Mouse (Mus musculus): ENCODE results near the gene Slc46a1. TPM values are rescaled to one million over a fixed set of nuclear protein-coding genes. Genes with fewer than 3 reads are reported as not detected.

Slc46a1 gene
- polyA plus RNA-seq, 1 experiment from 2014 or later: 20.5 TPM

DNA sequence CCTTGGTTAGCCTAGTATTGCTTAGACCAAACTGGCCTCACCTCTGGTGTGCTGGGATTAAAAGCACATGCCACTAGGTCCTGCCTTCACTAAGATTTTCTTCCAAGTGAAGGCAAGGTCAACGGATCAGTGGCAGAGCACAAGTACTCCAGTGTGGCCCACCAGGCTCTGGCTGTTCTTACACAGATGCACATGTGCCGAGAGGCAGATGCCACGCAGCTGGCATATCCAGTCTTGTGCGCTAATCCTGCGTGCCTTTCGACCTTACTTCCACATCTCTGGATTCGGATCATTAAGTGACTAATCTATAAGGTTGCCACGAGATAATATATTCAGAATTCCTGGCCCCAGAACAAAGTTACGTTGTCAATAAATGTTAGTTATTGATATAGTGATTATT lies 381 bp upstream of the Slc46a1 start:
- Histone ChIP-seq H3K27me3 (ENCODE audit: control insufficient read depth, insufficient read depth, low read length) (no peaks in the 10 kb centered on the region), H3K4me1 (ENCODE audit: control insufficient read depth, insufficient read depth, low read length) (peaks cover 11% of the 10 kb centered on the region), H3K36me3 (ENCODE audit: control insufficient read depth, insufficient read depth, low read length) (no peaks in the 10 kb centered on the region), H3K9ac (ENCODE audit: low read length) (peak overlapping the region; percentile 91), H3K4me2 (peak overlapping the region; percentile 90), H3K27ac (ENCODE audit: low read depth, low read length) (no peak overlapping the region), H3K4me3 (ENCODE audit: low read depth, low read length) (peak overlapping the region; percentile 73), H3K9me3 (ENCODE audit: control insufficient read depth, low read length) (no peaks in the 10 kb centered on the region)
- DNase-seq (ENCODE audit: low spot score, missing footprints): no peak
- peak; percentile 66 for ATAC-seq (ENCODE audit: low FRiP score)
- 35% methylated on average over 9 of the region's 9 CpGs for WGBS

DNA sequence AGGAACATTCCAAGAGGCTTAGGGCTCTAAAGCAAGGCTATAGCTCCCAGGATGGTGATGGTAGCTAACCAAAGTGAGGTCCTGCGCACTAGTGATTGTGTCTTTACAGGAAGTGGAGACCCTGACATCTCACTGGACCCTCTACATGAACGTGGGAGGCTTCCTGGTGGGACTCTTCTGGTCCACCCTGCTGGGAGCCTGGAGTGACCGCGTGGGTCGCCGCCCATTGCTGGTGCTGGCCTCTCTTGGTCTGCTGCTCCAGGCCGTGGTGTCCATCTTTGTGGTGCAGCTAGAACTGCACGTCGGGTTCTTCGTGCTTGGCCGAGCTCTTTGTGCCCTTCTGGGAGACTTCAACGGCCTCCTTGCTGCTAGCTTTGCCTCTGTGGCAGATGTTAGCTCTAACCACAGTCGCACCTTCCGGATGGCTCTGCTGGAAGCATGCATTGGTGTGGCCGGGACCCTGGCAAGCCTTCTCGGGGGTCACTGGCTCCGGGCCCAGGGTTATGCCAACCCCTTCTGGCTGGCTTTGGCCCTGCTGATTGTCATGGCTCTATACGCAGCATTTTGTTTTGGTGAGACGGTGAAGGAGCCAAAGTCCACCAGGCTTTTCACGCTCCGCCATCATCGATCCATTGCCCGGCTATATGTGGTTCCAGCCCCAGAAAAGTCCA lies 880 bp downstream of the Slc46a1 start:
- Histone ChIP-seq H3K4me3 (ENCODE audit: low read depth, low read length) (peak overlapping the region; percentile 73), H3K27ac (ENCODE audit: low read depth, low read length) (no peak overlapping the region), H3K36me3 (ENCODE audit: control insufficient read depth, insufficient read depth, low read length) (no peaks in the 10 kb centered on the region), H3K9ac (ENCODE audit: low read length) (peak overlapping the region; percentile 91), H3K4me1 (ENCODE audit: control insufficient read depth, insufficient read depth, low read length) (peaks cover 11% of the 10 kb centered on the region), H3K4me2 (peak overlapping the region; percentile 90), H3K9me3 (ENCODE audit: control insufficient read depth, low read length) (no peaks in the 10 kb centered on the region), H3K27me3 (ENCODE audit: control insufficient read depth, insufficient read depth, low read length) (no peaks in the 10 kb centered on the region)
- DNase-seq (ENCODE audit: low spot score, missing footprints) (peak; percentile 84), ATAC-seq (ENCODE audit: low FRiP score) (peak; percentile 21; the same call in 1 of the 2 replicates)
- WGBS: 56% methylated on average over 23 of the region's 23 CpGs

DNA sequence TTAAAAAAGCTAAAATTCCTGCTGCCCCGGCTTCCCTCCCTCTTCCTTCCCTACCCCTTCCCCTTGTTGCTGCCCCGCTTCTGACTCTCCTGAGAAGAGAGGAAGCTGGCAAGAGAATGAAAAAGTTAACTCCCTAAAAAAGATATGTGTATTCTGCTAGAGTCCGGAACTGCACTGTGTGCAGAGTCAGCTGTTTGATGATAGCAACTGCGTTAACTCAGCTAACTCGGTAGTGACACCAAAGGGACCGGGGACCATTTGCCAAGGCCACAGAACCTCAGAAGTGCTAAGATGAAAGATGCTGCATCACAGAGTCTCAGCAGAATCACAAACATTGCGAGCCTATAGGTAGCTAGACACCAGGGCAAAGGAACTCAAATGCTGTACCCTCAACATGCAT lies 2.0 kb downstream of the Slc46a1 start:
- H3K27ac ChIP-seq (ENCODE audit: low read depth, low read length): no peak overlapping the region
- ATAC-seq (ENCODE audit: low FRiP score) (no peak), DNase-seq (ENCODE audit: low spot score, missing footprints) (no peak)
- no peaks in the 10 kb centered on the region for H3K36me3 ChIP-seq (ENCODE audit: control insufficient read depth, insufficient read depth, low read length)
- H3K4me2 ChIP-seq: no peak overlapping the region
- no peak overlapping the region for H3K4me3 ChIP-seq (ENCODE audit: low read depth, low read length)
- no peaks in the 10 kb centered on the region for H3K9me3 ChIP-seq (ENCODE audit: control insufficient read depth, low read length)
- H3K4me1 ChIP-seq (ENCODE audit: control insufficient read depth, insufficient read depth, low read length): peaks cover 11% of the 10 kb centered on the region
- no peak overlapping the region for H3K9ac ChIP-seq (ENCODE audit: low read length)
- H3K27me3 ChIP-seq (ENCODE audit: control insufficient read depth, insufficient read depth, low read length): no peaks in the 10 kb centered on the region
- WGBS: 95% methylated on average over 7 of the region's 7 CpGs

DNA sequence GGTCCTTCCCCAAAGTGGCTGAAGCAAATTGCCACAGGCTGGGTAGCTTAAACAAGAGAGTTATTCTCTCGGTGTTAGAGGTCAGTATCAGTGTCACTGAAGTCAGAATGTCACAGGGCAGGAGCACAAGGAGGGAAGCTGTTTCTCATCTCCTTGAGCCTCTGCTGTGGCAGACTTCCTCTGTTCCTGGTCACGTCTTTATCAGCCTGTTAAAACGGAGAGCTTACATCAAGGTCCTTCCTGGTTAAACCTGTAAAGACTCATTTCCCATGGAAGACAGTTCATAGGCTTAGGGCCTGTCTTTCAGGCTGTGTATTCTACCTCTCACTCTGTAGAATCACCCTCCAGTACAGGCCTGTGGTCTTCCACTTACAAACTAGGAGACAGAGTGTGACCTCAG lies 2.4 kb downstream of the Slc46a1 start:
- Histone ChIP-seq H3K27me3 (ENCODE audit: control insufficient read depth, insufficient read depth, low read length) (no peaks in the 10 kb centered on the region), H3K4me3 (ENCODE audit: low read depth, low read length) (no peak overlapping the region), H3K4me1 (ENCODE audit: control insufficient read depth, insufficient read depth, low read length) (peaks cover 11% of the 10 kb centered on the region), H3K4me2 (no peak overlapping the region), H3K36me3 (ENCODE audit: control insufficient read depth, insufficient read depth, low read length) (no peaks in the 10 kb centered on the region), H3K9ac (ENCODE audit: low read length) (no peak overlapping the region), H3K27ac (ENCODE audit: low read depth, low read length) (no peak overlapping the region), H3K9me3 (ENCODE audit: control insufficient read depth, low read length) (no peaks in the 10 kb centered on the region)
- 73% methylated on average over 3 of the region's 3 CpGs for WGBS
- no peak for DNase-seq (ENCODE audit: low spot score, missing footprints)
- ATAC-seq (ENCODE audit: low FRiP score): no peak

DNA sequence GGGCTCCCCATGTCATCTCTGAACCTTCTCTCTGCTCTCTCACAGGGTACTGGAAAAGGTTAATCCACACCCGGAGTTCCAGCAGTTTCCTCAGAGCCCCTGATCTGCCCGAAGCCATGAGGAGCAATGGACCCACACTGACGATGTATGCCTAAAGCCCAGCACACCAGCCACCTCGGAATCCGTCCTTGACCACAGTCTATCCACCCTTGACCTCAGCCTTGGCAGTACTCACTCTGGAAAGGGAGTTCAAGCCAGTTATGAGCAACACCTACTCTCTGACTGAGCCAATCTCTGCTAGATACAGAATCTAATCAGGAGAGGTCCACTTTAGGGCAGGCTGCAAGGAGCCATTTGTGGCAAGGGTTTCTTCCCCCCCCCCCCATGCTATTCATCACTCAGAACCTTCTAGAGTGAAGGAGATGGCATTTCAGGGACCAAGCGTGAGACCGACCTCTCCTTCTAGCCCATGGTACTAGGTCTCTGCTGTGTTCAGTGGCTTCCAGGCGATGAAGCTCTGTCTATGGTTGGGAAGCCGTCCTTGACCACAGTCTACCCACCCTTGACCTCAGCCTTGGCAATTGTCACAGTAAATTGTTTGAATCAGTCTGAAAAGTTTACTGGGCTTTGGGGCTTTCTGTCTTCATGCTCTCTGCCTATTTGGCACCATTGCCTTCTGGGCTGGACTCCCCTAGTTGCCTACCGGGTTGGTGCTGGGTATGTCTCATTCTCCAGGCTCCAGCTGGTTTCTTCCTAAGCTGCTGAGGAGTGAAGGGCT lies 6.0 kb downstream of the Slc46a1 start:
- Histone ChIP-seq H3K4me1 (ENCODE audit: control insufficient read depth, insufficient read depth, low read length) (peaks cover 1% of the 10 kb centered on the region), H3K4me2 (no peak overlapping the region), H3K27me3 (ENCODE audit: control insufficient read depth, insufficient read depth, low read length) (no peaks in the 10 kb centered on the region), H3K9me3 (ENCODE audit: control insufficient read depth, low read length) (no peaks in the 10 kb centered on the region), H3K4me3 (ENCODE audit: low read depth, low read length) (no peak overlapping the region), H3K27ac (ENCODE audit: low read depth, low read length) (no peak overlapping the region), H3K36me3 (ENCODE audit: control insufficient read depth, insufficient read depth, low read length) (no peaks in the 10 kb centered on the region), H3K9ac (ENCODE audit: low read length) (no peak overlapping the region)
- DNase-seq (ENCODE audit: low spot score, missing footprints) (no peak), ATAC-seq (ENCODE audit: low FRiP score) (no peak)
- 93% methylated on average over 10 of the region's 10 CpGs for WGBS

DNA sequence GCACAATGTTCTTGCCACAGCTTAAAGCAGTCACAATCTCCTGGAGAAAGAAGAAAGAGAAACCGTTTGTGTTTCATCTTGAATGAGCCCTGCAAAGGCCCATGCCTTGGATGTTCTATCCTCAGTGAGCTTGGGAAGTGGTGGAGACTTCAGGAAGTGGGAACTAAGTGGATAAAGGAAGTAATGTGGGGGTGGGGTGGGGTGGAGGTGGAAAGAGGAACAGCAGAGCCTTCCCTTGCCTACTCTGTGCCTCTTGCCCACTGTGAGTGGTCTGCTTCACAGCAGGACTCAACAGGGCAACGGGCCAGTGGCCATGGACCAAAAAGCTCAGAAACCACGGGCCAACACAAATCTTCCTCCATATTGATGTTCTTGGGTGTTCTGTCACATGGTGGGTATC lies 9.8 kb downstream of the Slc46a1 start:
- ATAC-seq (ENCODE audit: low FRiP score): no peak
- no peak for DNase-seq (ENCODE audit: low spot score, missing footprints)
- no peak overlapping the region for H3K4me2 ChIP-seq
- no peaks in the 10 kb centered on the region for H3K4me1 ChIP-seq (ENCODE audit: control insufficient read depth, insufficient read depth, low read length)
- H3K9me3 ChIP-seq (ENCODE audit: control insufficient read depth, low read length): no peaks in the 10 kb centered on the region
- H3K4me3 ChIP-seq (ENCODE audit: low read depth, low read length): no peak overlapping the region
- H3K27me3 ChIP-seq (ENCODE audit: control insufficient read depth, insufficient read depth, low read length): no peaks in the 10 kb centered on the region
- WGBS: 96% methylated on average over 3 of the region's 3 CpGs
- H3K9ac ChIP-seq (ENCODE audit: low read length): no peak overlapping the region
- H3K27ac ChIP-seq (ENCODE audit: low read depth, low read length): no peak overlapping the region
- no peaks in the 10 kb centered on the region for H3K36me3 ChIP-seq (ENCODE audit: control insufficient read depth, insufficient read depth, low read length)

DNA sequence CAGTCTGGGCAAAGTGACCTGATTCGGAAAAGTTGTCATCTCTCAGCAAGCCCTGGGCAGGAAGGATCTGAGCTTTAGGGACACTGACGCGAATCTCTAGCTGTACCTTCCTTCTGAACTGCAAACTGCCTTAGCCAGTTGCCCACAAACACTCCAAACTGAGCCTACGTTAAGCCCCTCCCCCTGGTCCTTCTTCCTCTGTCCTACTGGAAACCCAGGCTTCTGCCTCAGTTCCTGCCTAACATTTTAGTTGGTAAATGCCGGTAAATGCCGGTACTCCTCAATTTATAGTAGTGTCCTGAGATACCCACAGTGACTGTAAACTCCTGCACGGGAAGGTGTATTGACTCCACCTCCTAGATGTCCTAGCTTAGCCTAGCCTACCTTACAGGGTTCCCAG lies 18.1 kb downstream of the Slc46a1 start:
- ATAC-seq (ENCODE audit: low FRiP score) (no peak), DNase-seq (ENCODE audit: low spot score, missing footprints) (no peak)
- peaks cover 15% of the 10 kb centered on the region for H3K27me3 ChIP-seq (ENCODE audit: control insufficient read depth, insufficient read depth, low read length)
- no peak overlapping the region for H3K4me2 ChIP-seq
- no peaks in the 10 kb centered on the region; the same call in 1 of the 2 replicates for H3K4me1 ChIP-seq (ENCODE audit: control insufficient read depth, insufficient read depth, low read length)
- H3K4me3 ChIP-seq (ENCODE audit: low read depth, low read length): no peak overlapping the region
- 75% methylated on average over 7 of the region's 7 CpGs for WGBS
- no peak overlapping the region for H3K27ac ChIP-seq (ENCODE audit: low read depth, low read length)
- no peaks in the 10 kb centered on the region; the same call in 1 of the 2 replicates for H3K36me3 ChIP-seq (ENCODE audit: control insufficient read depth, insufficient read depth, low read length)
- no peaks in the 10 kb centered on the region for H3K9me3 ChIP-seq (ENCODE audit: control insufficient read depth, low read length)
- no peak overlapping the region for H3K9ac ChIP-seq (ENCODE audit: low read length)

DNA sequence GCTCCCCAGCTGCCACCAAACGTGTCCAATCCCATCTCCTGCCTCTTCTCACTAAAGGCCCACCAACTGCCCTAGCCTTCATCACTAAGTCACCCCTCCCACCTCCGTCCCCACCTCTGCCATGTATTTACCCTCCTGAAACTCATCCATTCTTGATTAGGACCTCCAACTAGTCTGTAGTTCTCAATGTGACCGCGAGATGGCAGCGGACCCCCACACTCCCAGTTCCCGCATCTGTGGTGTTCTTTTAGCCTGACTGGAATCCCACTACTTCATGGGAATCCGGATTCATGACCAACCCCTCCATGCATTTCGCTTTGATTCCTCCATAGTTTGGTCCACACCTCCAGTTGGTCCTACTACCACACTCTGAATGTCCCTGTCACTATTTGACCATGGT lies 22.7 kb downstream of the Slc46a1 start:
- H3K36me3 ChIP-seq (ENCODE audit: control insufficient read depth, insufficient read depth, low read length): no peaks in the 10 kb centered on the region; the same call in 1 of the 2 replicates
- no peak overlapping the region for H3K4me3 ChIP-seq (ENCODE audit: low read depth, low read length)
- ATAC-seq (ENCODE audit: low FRiP score) (no peak), DNase-seq (ENCODE audit: low spot score, missing footprints) (peak; percentile 99)
- 5% methylated on average over 8 of the region's 8 CpGs for WGBS
- H3K27me3 ChIP-seq (ENCODE audit: control insufficient read depth, insufficient read depth, low read length): peaks cover 36% of the 10 kb centered on the region
- H3K27ac ChIP-seq (ENCODE audit: low read depth, low read length): no peak overlapping the region
- H3K4me1 ChIP-seq (ENCODE audit: control insufficient read depth, insufficient read depth, low read length): peaks cover 9% of the 10 kb centered on the region
- H3K4me2 ChIP-seq: no peak overlapping the region
- no peak overlapping the region for H3K9ac ChIP-seq (ENCODE audit: low read length)
- H3K9me3 ChIP-seq (ENCODE audit: control insufficient read depth, low read length): no peaks in the 10 kb centered on the region

DNA sequence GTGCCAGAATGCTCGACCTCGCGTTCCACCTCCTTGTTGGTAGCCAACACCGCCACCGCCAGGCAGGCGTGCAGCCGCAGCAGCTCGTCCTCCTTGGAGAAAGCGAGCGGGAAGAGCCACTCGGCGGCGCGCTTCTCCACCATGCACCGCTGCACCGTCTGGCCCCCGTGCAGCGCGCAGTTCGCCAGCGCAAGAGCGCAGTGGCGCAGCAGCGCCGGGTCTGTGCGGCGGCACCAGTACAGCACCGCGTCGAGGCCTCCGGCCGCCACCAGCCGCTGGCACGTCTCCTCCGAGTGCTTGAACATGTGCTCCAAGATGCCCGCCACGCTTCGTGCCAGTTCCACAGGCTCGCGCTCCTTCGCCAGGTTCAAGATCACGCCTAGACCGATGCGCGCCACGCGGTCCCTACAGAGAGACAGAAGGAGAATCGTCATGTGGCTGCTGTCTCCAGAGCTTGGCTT lies 25.3 kb downstream of the Slc46a1 start:
- no peak overlapping the region for H3K27ac ChIP-seq (ENCODE audit: low read depth, low read length)
- H3K4me2 ChIP-seq: peak overlapping the region; percentile 46
- H3K4me3 ChIP-seq (ENCODE audit: low read depth, low read length): peak overlapping the region; percentile 20; the same call in 1 of the 2 replicates
- no peaks in the 10 kb centered on the region for H3K9me3 ChIP-seq (ENCODE audit: control insufficient read depth, low read length)
- peak; percentile 94 for DNase-seq (ENCODE audit: low spot score, missing footprints)
- 10% methylated on average over 48 of the region's 48 CpGs for WGBS
- peak; percentile 66; the same call in 1 of the 2 replicates for ATAC-seq (ENCODE audit: low FRiP score)
- H3K36me3 ChIP-seq (ENCODE audit: control insufficient read depth, insufficient read depth, low read length): no peaks in the 10 kb centered on the region
- peaks cover 11% of the 10 kb centered on the region for H3K4me1 ChIP-seq (ENCODE audit: control insufficient read depth, insufficient read depth, low read length)
- peaks cover 39% of the 10 kb centered on the region for H3K27me3 ChIP-seq (ENCODE audit: control insufficient read depth, insufficient read depth, low read length)
- H3K9ac ChIP-seq (ENCODE audit: low read length): 0 out of 2 replicates have a peak overlapping the region, but pooled peaks have one; percentile 38

Measured in midbrain, embryonic 11.5 days (tissue).